Mouse (Mus musculus) hindbrain, embryonic 16.5 days (tissue): Measurements from ENCODE around the gene Sept5. TPM values are rescaled to one million over a fixed set of nuclear protein-coding genes. Genes with fewer than 3 reads are reported as not detected.

ENCODE experiments used
- ATAC-seq: fragments of 200-750 bp; cut with Nextera tagmentation; 2 replicates; pipeline ENCODE4 v1.8.0; 2017; ENCODE audit warnings: moderate TSS enrichment, moderate library complexity
- H3K27ac ChIP-seq: fragments of 300-500 bp; sonication (generic); 2 replicates; pipeline ENCODE4 v1.5.1; 2014; ENCODE audit warnings: low read depth, mild to moderate bottlenecking, control low read depth, low read length, moderate library complexity
- H3K27me3 ChIP-seq: fragments of 300-500 bp; sonication (generic); replicated peaks from 2 replicates; pipeline ENCODE4 v1.6.1; 2014; ENCODE audit warnings: low read length; ENCODE audit not compliant: control insufficient read depth, insufficient read depth
- H3K36me3 ChIP-seq: fragments of 300-500 bp; sonication (generic); 2 replicates; pipeline ENCODE4 v1.6.1; 2014; ENCODE audit warnings: mild to moderate bottlenecking, low read length, moderate library complexity, mixed read lengths; ENCODE audit not compliant: control insufficient read depth, insufficient read depth
- H3K4me1 ChIP-seq: fragments of 300-500 bp; sonication (generic); 2 replicates; pipeline ENCODE4 v1.6.1; 2014; ENCODE audit warnings: low read depth, low read length; ENCODE audit not compliant: control insufficient read depth, insufficient read depth
- H3K4me2 ChIP-seq: fragments of 300-500 bp; sonication (generic); 2 replicates; pipeline ENCODE4 v1.6.1; 2014; ENCODE audit warnings: mild to moderate bottlenecking, low read length, control low read depth, moderate library complexity
- H3K4me3 ChIP-seq: fragments of 300-500 bp; sonication (generic); 2 replicates; pipeline ENCODE4 v1.5.1; 2014; ENCODE audit warnings: mild to moderate bottlenecking, low read length, control low read depth, moderate library complexity
- H3K9ac ChIP-seq: fragments of 300-500 bp; sonication (generic); 2 replicates; pipeline ENCODE4 v1.6.1; 2014; ENCODE audit warnings: low read depth, mild to moderate bottlenecking, control low read depth, low read length, moderate library complexity
- H3K9me3 ChIP-seq: fragments of 300-500 bp; sonication (generic); 2 replicates; pipeline ENCODE4 v1.6.1; 2014; ENCODE audit warnings: mild to moderate bottlenecking, low read length, moderate library complexity; ENCODE audit not compliant: control insufficient read depth
- WGBS: fragments of 180-500 bp; shearing (Covaris S2); extraction: QIAGEN DNeasy Blood & Tissue Kit; methylation state at CpG from one replicate; pipeline ENCODE4 v1.1.7; 2014; 5-methylcytosine and 5-hydroxymethylcytosine counted together
- polyA plus RNA-seq: library from polyadenylated mRNA; unstranded; fragments of >200 nt; fragmentation: Nextera tagmentation; extraction: Ambion mirVana; gene quantifications from 2 replicates; pipeline ENCODE4 v1.2.1, GENCODE M21; 2015

Sept5 gene
- polyA plus RNA-seq, 1 experiment from 2014 or later: 249 TPM

- Histone ChIP-seq H3K27ac (no peak overlapping the region), H3K4me3 (no peak overlapping the region; the same call in 1 of the 2 replicates), H3K4me1 (peaks cover 30% of the 10 kb centered on the region), H3K36me3 (no peaks in the 10 kb centered on the region), H3K4me2 (peak overlapping the region; percentile 14), H3K9me3 (no peaks in the 10 kb centered on the region), H3K9ac (no peak overlapping the region), H3K27me3 (peaks cover 83% of the 10 kb centered on the region)
- ATAC-seq: no peak
- 20% methylated on average over 10 of the region's 10 CpGs for WGBS
Measured at GRCm38 (mm10) chr16:18584901-18585510, 44.7 kb downstream of the Sept5 start.

DNA sequence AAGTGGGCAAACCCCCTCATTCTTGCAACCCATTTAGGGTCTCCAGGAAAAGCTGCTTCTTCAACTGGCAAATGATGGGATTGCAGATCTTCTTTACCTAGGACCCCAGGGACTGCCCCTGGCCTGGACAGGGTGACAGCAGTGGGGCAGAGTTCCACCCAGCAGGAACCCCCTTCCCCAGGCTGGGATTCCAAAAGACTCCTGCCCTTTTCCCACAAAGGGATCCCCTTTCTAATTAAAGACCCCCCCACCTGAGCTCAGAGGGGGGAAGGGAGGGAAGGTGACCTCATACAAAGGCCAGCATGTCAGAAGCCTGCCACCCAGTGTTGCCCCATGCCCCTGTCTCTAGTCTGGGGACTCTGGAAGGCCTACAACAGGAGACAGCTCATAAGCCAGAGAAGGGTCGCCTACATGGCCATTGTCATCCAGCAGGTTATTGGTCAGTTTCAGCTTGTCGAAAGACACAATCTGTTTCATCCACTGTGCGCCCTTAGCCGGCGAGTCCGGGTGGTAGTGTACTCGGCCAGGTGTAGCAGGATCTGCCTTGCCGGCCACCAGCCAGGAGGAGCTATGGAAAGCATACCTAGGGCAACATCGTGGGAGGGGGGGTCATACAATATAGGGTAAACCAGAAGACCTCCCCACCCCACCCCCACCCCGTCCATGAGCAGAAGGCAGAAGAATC, 45.9 kb downstream of the Sept5 start:
- no peak overlapping the region for H3K27ac ChIP-seq
- H3K4me2 ChIP-seq: no peak overlapping the region
- no peaks in the 10 kb centered on the region for H3K36me3 ChIP-seq
- no peaks in the 10 kb centered on the region; the same call in 1 of the 2 replicates for H3K9me3 ChIP-seq
- peaks cover 79% of the 10 kb centered on the region for H3K27me3 ChIP-seq
- H3K4me1 ChIP-seq: peaks cover 30% of the 10 kb centered on the region
- H3K9ac ChIP-seq: no peak overlapping the region
- 13% methylated on average over 10 of the region's 10 CpGs for WGBS
- no peak for ATAC-seq
- H3K4me3 ChIP-seq: no peak overlapping the region

- ATAC-seq: no peak
- Histone ChIP-seq H3K9me3 (no peaks in the 10 kb centered on the region; the same call in 1 of the 2 replicates), H3K27me3 (peaks cover 81% of the 10 kb centered on the region), H3K27ac (no peak overlapping the region), H3K4me1 (peaks cover 30% of the 10 kb centered on the region), H3K9ac (no peak overlapping the region), H3K4me2 (no peak overlapping the region), H3K4me3 (no peak overlapping the region), H3K36me3 (no peaks in the 10 kb centered on the region)
- WGBS: 12% methylated on average over 10 of the region's 10 CpGs
Measured at GRCm38 (mm10) chr16:18583169-18583568, 46.6 kb downstream of the Sept5 start.

DNA sequence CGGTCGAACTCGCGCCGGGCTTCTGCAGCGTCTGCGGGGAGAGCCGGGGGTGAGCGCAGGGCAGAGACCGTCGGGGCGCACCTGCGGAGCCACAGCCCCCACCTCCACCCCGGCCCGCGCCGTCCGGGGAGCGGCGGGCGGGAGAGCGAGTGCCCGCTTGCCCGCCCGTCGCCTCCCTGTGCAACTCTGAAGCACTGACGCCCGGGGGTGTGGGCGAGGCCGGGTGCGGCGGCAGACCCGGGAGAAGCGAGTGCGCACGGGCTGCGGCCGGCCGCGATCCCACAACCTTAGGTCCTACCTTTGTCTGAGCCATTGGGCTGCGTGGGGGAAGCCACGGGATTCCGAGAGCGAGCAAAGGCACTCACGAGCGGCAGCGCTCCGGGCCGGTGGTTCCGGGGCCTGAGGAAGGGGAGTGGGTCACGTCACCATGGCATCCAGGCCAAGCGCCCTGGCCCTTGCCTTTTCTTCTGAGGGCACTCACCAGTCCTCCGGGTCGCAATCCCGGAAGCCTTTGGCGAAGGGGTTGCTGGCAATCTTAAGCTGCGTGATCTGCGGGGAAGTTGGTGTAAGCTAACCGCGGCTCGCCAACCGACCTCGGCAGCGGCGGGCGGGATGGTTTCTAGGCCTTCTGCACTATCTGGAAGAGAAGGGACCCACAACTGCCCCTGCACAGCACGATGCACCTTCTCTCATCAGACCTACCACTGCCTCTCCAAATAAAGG, 47.2 kb downstream of the Sept5 start:
- no peaks in the 10 kb centered on the region for H3K36me3 ChIP-seq
- H3K27me3 ChIP-seq: peaks cover 77% of the 10 kb centered on the region
- H3K4me1 ChIP-seq: peaks cover 25% of the 10 kb centered on the region
- H3K4me2 ChIP-seq: peak overlapping the region; percentile 66
- peak overlapping the region; percentile 47 for H3K9ac ChIP-seq
- no peaks in the 10 kb centered on the region; the same call in 1 of the 2 replicates for H3K9me3 ChIP-seq
- H3K27ac ChIP-seq: no peak overlapping the region
- WGBS: 2% methylated on average over 57 of the region's 67 CpGs
- ATAC-seq: peak; percentile 12; the same call in 1 of the 2 replicates
- H3K4me3 ChIP-seq: peak overlapping the region; percentile 42

GRCm38 (mm10) chr16:18581623-18582205, 48.0 kb downstream of the Sept5 start:
- Histone ChIP-seq H3K27ac (no peak overlapping the region), H3K9me3 (no peaks in the 10 kb centered on the region; the same call in 1 of the 2 replicates), H3K36me3 (no peaks in the 10 kb centered on the region), H3K27me3 (peaks cover 76% of the 10 kb centered on the region), H3K4me3 (peak overlapping the region; percentile 42), H3K4me1 (peaks cover 22% of the 10 kb centered on the region), H3K4me2 (peak overlapping the region; percentile 66), H3K9ac (peak overlapping the region; percentile 47)
- ATAC-seq: peak; percentile 42; the same call in 1 of the 2 replicates
- under 1% methylated on average over 51 of the region's 66 CpGs for WGBS

- Histone ChIP-seq H3K4me2 (peak overlapping the region; percentile 66), H3K4me3 (peak overlapping the region; percentile 42), H3K9me3 (no peaks in the 10 kb centered on the region; the same call in 1 of the 2 replicates), H3K9ac (peak overlapping the region; percentile 27; the same call in 1 of the 2 replicates), H3K4me1 (peaks cover 17% of the 10 kb centered on the region), H3K27ac (no peak overlapping the region), H3K36me3 (no peaks in the 10 kb centered on the region), H3K27me3 (peaks cover 72% of the 10 kb centered on the region)
- 0 out of 2 replicates have a peak, but pooled peaks have one; percentile 7 for ATAC-seq
- whole genome bisulfite sequencing: 4% methylated on average over 21 of the region's 21 CpGs
Measured at GRCm38 (mm10) chr16:18581050-18581622, 48.6 kb downstream of the Sept5 start.

GRCm38 (mm10) chr16:18580389-18580788, 49.4 kb downstream of the Sept5 start:
- Histone ChIP-seq H3K9ac (no peak overlapping the region), H3K4me2 (no peak overlapping the region), H3K4me3 (no peak overlapping the region), H3K4me1 (peaks cover 15% of the 10 kb centered on the region), H3K27ac (no peak overlapping the region), H3K36me3 (no peaks in the 10 kb centered on the region), H3K9me3 (no peaks in the 10 kb centered on the region; the same call in 1 of the 2 replicates), H3K27me3 (peaks cover 66% of the 10 kb centered on the region)
- WGBS: 13% methylated on average over 2 of the region's 2 CpGs
- no peak for ATAC-seq

DNA sequence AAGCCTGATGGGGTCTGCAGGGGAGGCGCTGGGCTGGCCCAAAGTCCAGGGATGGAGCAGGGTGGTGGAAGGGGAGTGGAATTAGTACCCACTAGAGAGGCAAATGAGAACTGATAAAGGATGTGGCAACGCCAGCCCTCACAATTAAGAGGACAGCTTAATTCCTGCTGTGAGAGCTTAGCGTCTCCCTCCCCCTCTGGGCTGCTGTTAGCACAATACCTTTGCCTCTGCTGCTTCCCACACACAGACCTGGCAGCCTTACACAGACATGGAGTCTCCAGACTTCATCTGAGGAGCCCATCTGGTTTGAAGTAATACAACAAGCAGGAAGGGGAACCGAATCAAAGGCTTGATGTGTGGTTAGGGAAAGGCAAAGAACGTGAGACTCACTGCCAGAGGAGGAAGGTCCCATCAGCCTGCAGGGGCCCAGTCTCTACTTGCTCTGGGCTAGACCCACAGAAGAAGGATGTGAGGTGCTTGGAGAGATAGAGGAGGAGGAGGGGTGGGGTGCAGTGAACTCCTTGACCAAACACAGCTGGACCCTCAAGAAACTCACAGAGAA, 52.1 kb downstream of the Sept5 start:
- Histone ChIP-seq H3K27me3 (peaks cover 39% of the 10 kb centered on the region), H3K36me3 (no peaks in the 10 kb centered on the region), H3K4me3 (no peak overlapping the region), H3K4me2 (no peak overlapping the region), H3K27ac (no peak overlapping the region), H3K4me1 (peaks cover 15% of the 10 kb centered on the region), H3K9me3 (no peaks in the 10 kb centered on the region; the same call in 1 of the 2 replicates), H3K9ac (no peak overlapping the region)
- no peak for ATAC-seq
- 20% methylated on average over 5 of the region's 5 CpGs for WGBS
